Mouse (Mus musculus) C2C12 (cell line): ENCODE measurements at regions not wholly inside any gene's neighbourhood (a gene's known extent, or its start where the extent isn't known, plus 50 kb on each side); places are given as distances from the start of the nearest gene placed in this dataset.

Experiments used
- CEBPB ChIP-seq: IDR thresholded peaks from one replicate; pipeline ENCODE4 v1.6.1; 2011; ENCODE audit warnings: low read depth, mild to moderate bottlenecking, control low read depth, moderate library complexity
- CTCF ChIP-seq: IDR thresholded peaks from one replicate; pipeline ENCODE4 v1.5.1; 2011; ENCODE audit not compliant: control insufficient read depth, insufficient read depth, insufficient read length
- FOSL1 ChIP-seq: IDR thresholded peaks from one replicate; pipeline ENCODE4 v1.8.0; 2011; ENCODE audit warnings: mild to moderate bottlenecking, low read length; ENCODE audit not compliant: poor library complexity, insufficient read depth, severe bottlenecking
- MAX ChIP-seq: IDR thresholded peaks from one replicate; pipeline ENCODE4 v1.6.1; 2011; ENCODE audit warnings: mild to moderate bottlenecking, control low read depth
- MYOD1 ChIP-seq: IDR thresholded peaks from one replicate; pipeline ENCODE4 v1.6.1; 2011; ENCODE audit warnings: low read depth; ENCODE audit not compliant: control insufficient read depth, insufficient read length
- MYOG ChIP-seq: IDR thresholded peaks from one replicate; pipeline ENCODE4 v1.6.1; 2011; ENCODE audit not compliant: control insufficient read depth, insufficient read length; ENCODE audit errors: extremely low read depth
- USF1 ChIP-seq: IDR thresholded peaks from one replicate; pipeline ENCODE4 v1.6.1; 2011; ENCODE audit warnings: low read depth, mild to moderate bottlenecking, control low read depth, moderate library complexity

- TF ChIP-seq CTCF (no peak), MYOG (no peak), USF1 (no peak), MYOD1 (no peak), MAX (no peak), CEBPB (no peak), FOSL1 (no peak)
These were observed 320.5 kb upstream of the Dynlrb2 start for GRCm38 (mm10) chr8:116184241-116184640.
